ENCODE assay signal across 8 mouse cellular contexts in genomic region chr12:91587491-91588033, GRCm38 (mm10). TPM values are rescaled to one million over a fixed set of nuclear protein-coding genes. Genes with fewer than 3 reads are reported as not detected.
DNase-seq lines count a peak whose midpoint lies in the region; ATAC-seq lines count a peak whose summit lies in the region.

No protein-coding gene starts in this region.

- no peak for DNase-seq in kidney, postnatal 25 days
- peak; percentile 28 for DNase-seq in R1 (ENCODE audit: low read depth, low spot score)
- peak; percentile 47 for DNase-seq in midbrain, embryonic 14.5 days
- no peak for DNase-seq in left cerebral cortex, adult 11 months (ENCODE audit: low spot score)
- DNase-seq in thymus, postnatal 36 days, result no peak

- peaks cover 26% of the 10 kb centered on the region for H3K36me3 ChIP-seq in kidney, embryonic 14.5 days (ENCODE audit: control insufficient read depth, insufficient read depth, low read length)
- peaks cover 20% of the 10 kb centered on the region for H3K36me3 ChIP-seq in hindbrain, embryonic 12.5 days
- H3K36me3 ChIP-seq in midbrain, embryonic 14.5 days (ENCODE audit: control insufficient read depth, insufficient read depth, low read length), result peaks cover 21% of the 10 kb centered on the region

- peak overlapping the region; percentile 100 for H3K9ac ChIP-seq in kidney, embryonic 14.5 days (ENCODE audit: low read depth, low read length)
- peak overlapping the region; percentile 100 for H3K9ac ChIP-seq in hindbrain, embryonic 12.5 days
- H3K9ac ChIP-seq in midbrain, embryonic 14.5 days (replicated peaks; ENCODE audit: low read length), result peak overlapping the region; percentile 100

- H3K4me3 ChIP-seq in kidney, embryonic 14.5 days (ENCODE audit: low read length), result peak overlapping the region; percentile 87
- H3K4me3 ChIP-seq in hindbrain, embryonic 12.5 days, result peak overlapping the region; percentile 89
- H3K4me3 ChIP-seq in midbrain, embryonic 14.5 days (replicated peaks; ENCODE audit: low read depth, low read length), result peak overlapping the region; percentile 86

- WGBS in kidney, embryonic 14.5 days, result 5% methylated on average over 5 of the region's 5 CpGs
- 10% methylated on average over 5 of the region's 5 CpGs for WGBS in hindbrain, embryonic 12.5 days
- 12% methylated on average over 5 of the region's 5 CpGs for WGBS in midbrain, embryonic 14.5 days

- no peaks in the 10 kb centered on the region for H3K27me3 ChIP-seq in kidney, embryonic 14.5 days (ENCODE audit: control insufficient read depth, insufficient read depth, low read length)
- H3K27me3 ChIP-seq in hindbrain, embryonic 12.5 days, result no peaks in the 10 kb centered on the region
- no peaks in the 10 kb centered on the region for H3K27me3 ChIP-seq in midbrain, embryonic 14.5 days (ENCODE audit: control insufficient read depth, insufficient read depth, low read length)

- ATAC-seq in kidney, embryonic 14.5 days (ENCODE audit: low FRiP score, low TSS enrichment), result no peak
- ATAC-seq in hindbrain, embryonic 12.5 days (ENCODE audit: low FRiP score), result no peak
- no peak for ATAC-seq in midbrain, embryonic 14.5 days (ENCODE audit: low FRiP score, low TSS enrichment)
- ATAC-seq in cerebellum, adult (ENCODE audit: insufficient number of reproducible peaks, low FRiP score, low TSS enrichment), result no peak

- peak overlapping the region; percentile 100 for H3K27ac ChIP-seq in kidney, embryonic 14.5 days (ENCODE audit: low read depth, low read length)
- H3K27ac ChIP-seq in hindbrain, embryonic 12.5 days, result peak overlapping the region; percentile 100
- peak overlapping the region; percentile 100 for H3K27ac ChIP-seq in midbrain, embryonic 14.5 days (replicated peaks; ENCODE audit: low read depth, low read length)

- H3K9me3 ChIP-seq in kidney, embryonic 14.5 days (ENCODE audit: control insufficient read depth, low read length), result no peaks in the 10 kb centered on the region
- H3K9me3 ChIP-seq in hindbrain, embryonic 12.5 days (replicated peaks), result no peaks in the 10 kb centered on the region
- H3K9me3 ChIP-seq in midbrain, embryonic 14.5 days (ENCODE audit: control insufficient read depth, low read length), result no peaks in the 10 kb centered on the region

- peak overlapping the region; percentile 47 for H3K4me2 ChIP-seq in kidney, embryonic 14.5 days (replicated peaks; ENCODE audit: low read depth, low read length)
- peak overlapping the region; percentile 64 for H3K4me2 ChIP-seq in hindbrain, embryonic 12.5 days (replicated peaks)
- peak overlapping the region; percentile 71 for H3K4me2 ChIP-seq in midbrain, embryonic 14.5 days (ENCODE audit: low read length)

- peaks cover 14% of the 10 kb centered on the region for H3K4me1 ChIP-seq in kidney, embryonic 14.5 days (ENCODE audit: control insufficient read depth, insufficient read depth, low read length)
- peaks cover 18% of the 10 kb centered on the region for H3K4me1 ChIP-seq in hindbrain, embryonic 12.5 days
- peaks cover 37% of the 10 kb centered on the region for H3K4me1 ChIP-seq in midbrain, embryonic 14.5 days (ENCODE audit: control insufficient read depth, insufficient read depth, low read length)

RNA-seq across cellular contexts. Expression of gene Gtf2a1, which starts 2.7 kb away (rescaled TPM):
- polyA plus RNA-seq in kidney, embryonic 14.5 days (2014; fragmentation: Nextera tagmentation; extraction: Ambion mirVana), result 33.4 and 45.7 TPM in 2 replicates
- 78.2 and 86.8 TPM in 2 replicates for polyA plus RNA-seq in hindbrain, embryonic 12.5 days (2016; fragmentation: Nextera tagmentation; extraction: Ambion mirVana)
- polyA plus RNA-seq in midbrain, embryonic 14.5 days (2014; fragmentation: Nextera tagmentation; extraction: Ambion mirVana), result 64.6 and 68.9 TPM in 2 replicates

Comparison
In these comparisons a context has a peak if more than half of its experiments do, and no peak if none do; other contexts are left out.
1. DNase-seq: peak in R1 (single experiment) and midbrain, embryonic 14.5 days (single experiment); none in kidney, postnatal 25 days (0 of 2), left cerebral cortex, adult 11 months (single experiment) and thymus, postnatal 36 days (0 of 2).
2. Peak in every context shown above with its lines, with median percentiles within 50 percentile points of each other: H3K27ac ChIP-seq, H3K4me2 ChIP-seq, H3K4me3 ChIP-seq and H3K9ac ChIP-seq.